Mouse (Mus musculus) CH12.LX (cell line): ENCODE measurements around the gene Rhbdl2. TPM values are rescaled to one million over a fixed set of nuclear protein-coding genes. Genes with fewer than 3 reads are reported as not detected.

ENCODE experiments used
- DNase-seq: peaks from one replicate; pipeline ENCODE4 v3.0.0-alpha.2; 2013; ENCODE audit errors: extremely low read depth
- H3K27ac ChIP-seq: 2 replicates; pipeline ENCODE4 v1.5.1; 2012; ENCODE audit warnings: low read depth, mild to moderate bottlenecking, control low read depth, moderate library complexity; ENCODE audit not compliant: insufficient read depth
- H3K27me3 ChIP-seq: replicated peaks from 2 replicates; pipeline ENCODE3; 2012; ENCODE audit warnings: inconsistent platforms
- H3K36me3 ChIP-seq, 2 experiments: replicated peaks in 1 of 2; 2 replicates each; pipeline versions ENCODE3 to v1.6.1; 2012; ENCODE audit warnings: inconsistent platforms in 1 of 2, low read length in 1 of 2, mild to moderate bottlenecking in 1 of 2, mixed read lengths in 1 of 2, moderate library complexity in 1 of 2; ENCODE audit not compliant: control insufficient read depth in 1 of 2, insufficient read depth in 1 of 2
- H3K4me1 ChIP-seq, 2 experiments: 2 replicates each; pipeline ENCODE4 v1.6.1; 2012; ENCODE audit warnings: inconsistent platforms in 1 of 2, moderate library complexity in 1 of 2; ENCODE audit not compliant: insufficient read depth in 2 of 2, control insufficient read depth in 1 of 2
- H3K4me2 ChIP-seq: 2 replicates; pipeline ENCODE4 v1.6.1; 2012; ENCODE audit warnings: low read depth, mild to moderate bottlenecking, control low read depth; ENCODE audit not compliant: poor library complexity, insufficient read depth, severe bottlenecking
- H3K4me3 ChIP-seq, 3 experiments: fragments of 150-350 bp in 1 of 3; sonication (generic) in 1 of 3; replicated peaks in 1 of 3; 2 replicates each; pipeline versions ENCODE3 to v1.5.1; 2011 to 2012; ENCODE audit warnings: low read depth in 2 of 3, low read length in 2 of 3, mild to moderate bottlenecking in 2 of 3, moderate library complexity in 2 of 3, control low read depth in 1 of 3, improper control_type of control experiment in 1 of 3, inconsistent platforms in 1 of 3, mixed read lengths in 1 of 3; ENCODE audit not compliant: poor library complexity in 1 of 3
- H3K79me2 ChIP-seq: replicated peaks from 2 replicates; pipeline ENCODE4 v1.6.1; 2012; ENCODE audit warnings: mild to moderate bottlenecking, moderate library complexity; ENCODE audit not compliant: control insufficient read depth, poor library complexity, insufficient read depth, severe bottlenecking; ENCODE audit errors: extremely low read depth
- H3K9ac ChIP-seq: 2 replicates; pipeline ENCODE4 v1.6.1; 2012; ENCODE audit warnings: low read depth, mild to moderate bottlenecking, control low read depth, moderate library complexity; ENCODE audit not compliant: insufficient read depth
- H3K9me3 ChIP-seq: replicated peaks from 2 replicates; pipeline ENCODE3; 2012; ENCODE audit warnings: low read length, inconsistent platforms, mixed read lengths
- CHD1 ChIP-seq: IDR thresholded peaks from 2 replicates; pipeline ENCODE4 v1.6.1; 2012; ENCODE audit warnings: low read depth, low read length, improper control_type of control experiment, inconsistent platforms
- CHD2 ChIP-seq: IDR thresholded peaks from 2 replicates; pipeline ENCODE4 v1.6.1; 2011; ENCODE audit warnings: low read length, improper control_type of control experiment
- E2F4 ChIP-seq: IDR thresholded peaks from 2 replicates; pipeline ENCODE4 v1.6.1; 2011; ENCODE audit warnings: low read depth, low read length, improper control_type of control experiment; ENCODE audit not compliant: insufficient replicate concordance
- ELF1 ChIP-seq: IDR thresholded peaks from 2 replicates; pipeline ENCODE4 v1.6.1; 2014; ENCODE audit warnings: low read depth, mild to moderate bottlenecking, inconsistent platforms, low read length, improper control_type of control experiment
- ETS1 ChIP-seq: conservative IDR thresholded peaks from 2 replicates; pipeline ENCODE4 v1.6.1; 2012; ENCODE audit warnings: low read depth, mild to moderate bottlenecking, inconsistent platforms, low read length, improper control_type of control experiment, moderate library complexity
- GABPA ChIP-seq: IDR thresholded peaks from 2 replicates; pipeline ENCODE4 v1.6.1; 2012; ENCODE audit warnings: low read depth, low read length, improper control_type of control experiment, inconsistent platforms; ENCODE audit not compliant: insufficient replicate concordance
- HCFC1 ChIP-seq: IDR thresholded peaks from 2 replicates; pipeline ENCODE4 v1.6.1; 2012; ENCODE audit warnings: low read depth, mild to moderate bottlenecking, inconsistent platforms, low read length, improper control_type of control experiment
- IRF4 ChIP-seq: IDR thresholded peaks from 2 replicates; pipeline ENCODE4 v1.6.1; 2014; ENCODE audit warnings: low read depth, mild to moderate bottlenecking, inconsistent platforms, low read length, improper control_type of control experiment
- JUND ChIP-seq: conservative IDR thresholded peaks from 2 replicates; pipeline ENCODE4 v1.6.1; 2011; ENCODE audit warnings: low read depth, low read length, improper control_type of control experiment
- KAT2A ChIP-seq: IDR thresholded peaks from 2 replicates; pipeline ENCODE4 v1.6.1; 2012; ENCODE audit warnings: low read length, improper control_type of control experiment, inconsistent platforms; ENCODE audit not compliant: insufficient replicate concordance
- MAX ChIP-seq: IDR thresholded peaks from 2 replicates; pipeline ENCODE4 v1.6.1; 2011; ENCODE audit warnings: low read length, improper control_type of control experiment
- MEF2A ChIP-seq: IDR thresholded peaks from 2 replicates; pipeline ENCODE4 v1.6.1; 2014; ENCODE audit warnings: low read depth, mild to moderate bottlenecking, inconsistent platforms, low read length, improper control_type of control experiment, borderline replicate concordance
- MYC ChIP-seq: IDR thresholded peaks from 2 replicates; pipeline ENCODE4 v1.6.1; 2011; ENCODE audit warnings: low read depth, mild to moderate bottlenecking, improper control_type of control experiment, low read length
- NELFE ChIP-seq: IDR thresholded peaks from 2 replicates; pipeline ENCODE4 v1.6.1; 2011; ENCODE audit warnings: low read depth, low read length, improper control_type of control experiment
- NRF1 ChIP-seq: IDR thresholded peaks from 2 replicates; pipeline ENCODE4 v1.6.1; 2014; ENCODE audit warnings: low read depth, mild to moderate bottlenecking, inconsistent platforms, low read length, improper control_type of control experiment, moderate library complexity
- POLR2A ChIP-seq: IDR thresholded peaks from 2 replicates; pipeline ENCODE4 v1.6.1; 2011; ENCODE audit warnings: low read depth, mild to moderate bottlenecking, improper control_type of control experiment, low read length
- POLR2AphosphoS2 ChIP-seq: IDR thresholded peaks from 2 replicates; pipeline ENCODE4 v1.6.1; 2011; ENCODE audit warnings: low read depth, low read length, improper control_type of control experiment
- RCOR1 ChIP-seq: conservative IDR thresholded peaks from 2 replicates; pipeline ENCODE4 v1.6.1; 2012; ENCODE audit warnings: low read depth, mild to moderate bottlenecking, inconsistent platforms, low read length, improper control_type of control experiment
- TCF12 ChIP-seq: IDR thresholded peaks from 2 replicates; pipeline ENCODE4 v1.6.1; 2014; ENCODE audit warnings: low read depth, mild to moderate bottlenecking, inconsistent platforms, low read length, improper control_type of control experiment
- UBTF ChIP-seq: IDR thresholded peaks from 2 replicates; pipeline ENCODE4 v1.6.1; 2012; ENCODE audit warnings: low read depth, mild to moderate bottlenecking, inconsistent platforms, low read length, improper control_type of control experiment, moderate library complexity
- USF1 ChIP-seq: IDR thresholded peaks from 2 replicates; pipeline ENCODE4 v1.6.1; 2014; ENCODE audit warnings: low read depth, mild to moderate bottlenecking, inconsistent platforms, low read length, improper control_type of control experiment
- ZKSCAN1 ChIP-seq: IDR thresholded peaks from 2 replicates; pipeline ENCODE4 v1.6.1; 2012; ENCODE audit warnings: low read depth, inconsistent platforms, low read length, improper control_type of control experiment, borderline replicate concordance
- ZMIZ1 ChIP-seq: IDR thresholded peaks from 2 replicates; pipeline ENCODE4 v1.6.1; 2012; ENCODE audit warnings: low read depth, mild to moderate bottlenecking, inconsistent platforms, low read length, improper control_type of control experiment
- ZNF384 ChIP-seq: IDR thresholded peaks from 2 replicates; pipeline ENCODE4 v1.6.1; 2012; ENCODE audit warnings: low read depth, low read length, improper control_type of control experiment, inconsistent platforms
- dilution Hi-C: fragments of 300-500 bp; cut with MboI; formaldehyde crosslinking; loops from 2 replicates; pipeline ENCODE4 v1.14.3; 2020; ENCODE audit warnings: low sequenced_read_pairs; ENCODE audit not compliant: extremely low pct_unique_long_range_greater_than_20kb, extremely low pct_ligation_motif_present
- in situ Hi-C: fragments of 300-500 bp; cut with MboI; formaldehyde crosslinking; loops from 3 replicates; pipeline ENCODE4 v1.14.3; 2019; ENCODE audit warnings: low sequenced_read_pairs, low pct_ligation_motif_present, low pct_unique_long_range_greater_than_20kb, mixed read lengths
- polyA plus RNA-seq: library from polyadenylated mRNA; unstranded; fragments of >175 nt; gene quantifications from 2 replicates; pipeline ENCODE4 v1.2.1, GENCODE M21; 2012; ENCODE audit warnings: low read depth; ENCODE audit not compliant: insufficient read length
- total RNA-seq, 2 experiments: library from RNA; depleted of rRNA; stranded (reverse); fragments of 300-350 nt in 1 of 2; fragments of >200 nt in 1 of 2; gene quantifications; 2 replicates each; pipeline ENCODE4 v1.2.3; 2012 to 2014

Gene Rhbdl2
- total and polyA plus RNA-seq, 3 experiments, result not detected

DNA sequence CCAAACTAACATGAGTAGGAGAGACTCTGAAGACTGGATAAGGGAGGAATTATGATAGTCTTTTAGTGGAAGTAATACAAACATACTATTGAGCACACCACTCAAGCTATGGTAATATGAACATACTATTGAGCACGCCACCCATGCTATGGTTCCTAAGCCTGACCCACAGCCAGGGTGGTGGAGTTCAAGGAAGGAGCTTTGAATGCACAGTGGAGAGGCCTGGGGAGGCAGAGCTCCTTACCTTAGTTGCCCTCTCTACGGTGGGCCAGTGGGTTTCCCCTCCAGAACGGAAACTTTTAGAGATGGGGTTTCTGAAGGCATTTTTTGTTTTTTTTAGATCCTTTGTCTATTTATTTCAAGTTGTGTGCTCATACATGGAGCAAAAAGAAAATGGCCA lies 9.7 kb downstream of the Rhbdl2 start:
- no peaks in the 10 kb centered on the region for H3K27me3 ChIP-seq
- no peak overlapping the region for H3K27ac ChIP-seq
- no peaks in the 10 kb centered on the region for H3K79me2 ChIP-seq
- TF ChIP-seq ETS1 (no peak), CHD1 (no peak), JUND (no peak), ZNF384 (peak; percentile 50; the same call in 1 of the 2 replicates), RCOR1 (no peak), ZMIZ1 (no peak), MEF2A (peak; percentile 66; the same call in 1 of the 2 replicates), MYC (no peak)
- dilution Hi-C loops (no loop called here), in situ Hi-C loops (no loop called here)
- peaks cover 17 to 41% of the 10 kb centered on the region in 2 experiments for H3K4me1 ChIP-seq
- H3K4me2 ChIP-seq, result no peak overlapping the region
- no peaks in the 10 kb centered on the region for H3K36me3 ChIP-seq
- peaks cover 2% of the 10 kb centered on the region for H3K9me3 ChIP-seq
- no peak overlapping the region for H3K4me3 ChIP-seq
- no peak for DNase-seq
- no peak overlapping the region for H3K9ac ChIP-seq

DNA sequence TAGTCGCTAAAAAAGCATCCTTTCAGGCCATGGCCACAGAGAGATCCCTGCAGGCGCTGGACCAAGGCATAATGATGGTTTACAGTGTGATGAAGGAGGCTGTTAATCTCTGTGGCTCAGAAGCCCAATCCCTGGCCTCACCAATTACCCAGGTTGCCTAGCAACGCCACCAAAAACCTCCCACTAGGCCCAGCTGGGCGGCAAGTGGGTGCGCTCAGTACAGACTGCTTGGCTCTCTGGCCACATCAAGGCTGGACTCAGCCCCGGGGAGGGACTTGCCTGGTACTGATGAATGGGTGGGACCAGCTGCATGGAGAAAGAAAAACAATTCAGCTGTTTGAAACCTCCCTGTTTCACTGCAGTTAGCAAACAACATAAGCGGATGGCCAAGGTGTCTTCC lies 10.2 kb downstream of the Rhbdl2 start:
- Histone ChIP-seq H3K79me2 (no peaks in the 10 kb centered on the region), H3K27me3 (no peaks in the 10 kb centered on the region), H3K36me3 (no peaks in the 10 kb centered on the region), H3K4me2 (no peak overlapping the region), H3K4me3 (no peak overlapping the region), H3K27ac (no peak overlapping the region), H3K9me3 (peaks cover 2% of the 10 kb centered on the region), H3K9ac (no peak overlapping the region), H3K4me1 (peaks cover 17 to 41% of the 10 kb centered on the region in 2 experiments)
- peak; percentile 27 for DNase-seq
- in situ Hi-C loops (no loop called here), dilution Hi-C loops (no loop called here)
- TF ChIP-seq CHD1, result no peak
- 0 out of 2 replicates have a peak, but pooled peaks have one; percentile 21 for TF ChIP-seq TCF12

DNA sequence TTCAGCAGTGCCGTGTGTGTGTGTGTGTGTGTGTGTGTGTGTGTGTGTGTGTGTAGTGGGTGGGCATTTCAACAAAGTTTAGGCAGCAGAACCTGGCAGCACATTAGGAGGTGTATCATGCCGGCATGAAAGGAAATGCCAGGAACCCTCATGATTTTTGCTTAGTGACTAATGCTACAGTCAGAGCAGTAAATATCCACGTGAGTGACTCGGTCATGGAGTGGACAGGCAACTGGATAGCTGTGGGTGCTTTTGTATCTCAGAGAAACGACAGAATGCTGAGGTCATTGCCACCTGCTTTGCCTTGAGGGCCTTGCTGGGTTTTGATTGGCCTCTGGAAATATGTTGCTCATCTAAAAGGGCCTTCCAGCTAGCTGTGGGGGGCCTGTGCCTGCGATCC lies 16.0 kb downstream of the Rhbdl2 start:
- H3K9me3 ChIP-seq, result peaks cover 4% of the 10 kb centered on the region
- no peaks in the 10 kb centered on the region for H3K79me2 ChIP-seq
- no peaks in the 10 kb centered on the region for H3K4me1 ChIP-seq
- H3K4me2 ChIP-seq, result no peak overlapping the region
- in situ Hi-C loops, result no loop called here
- no peaks in the 10 kb centered on the region for H3K27me3 ChIP-seq
- H3K9ac ChIP-seq, result no peak overlapping the region
- H3K27ac ChIP-seq, result no peak overlapping the region
- TF ChIP-seq RCOR1 (no peak), MAX (no peak), CHD2 (no peak), NRF1 (no peak), E2F4 (no peak), POLR2AphosphoS2 (no peak), KAT2A (no peak), ZNF384 (no peak), UBTF (no peak), NELFE (no peak), ZKSCAN1 (no peak), MEF2A (no peak), POLR2A (no peak), USF1 (no peak), CHD1 (no peak), IRF4 (no peak), HCFC1 (no peak), ELF1 (no peak), GABPA (no peak)
- H3K4me3 ChIP-seq, result no peak overlapping the region
- dilution Hi-C loops, result no loop called here
- no peak for DNase-seq
- H3K36me3 ChIP-seq, result no peaks in the 10 kb centered on the region
